Mouse (Mus musculus) lung, embryonic 16.5 days (tissue): ENCODE measurements around the gene Xpc. TPM values are rescaled to one million over a fixed set of nuclear protein-coding genes. Genes with fewer than 3 reads are reported as not detected.

ENCODE experiments used
- ATAC-seq: fragments of 200-750 bp; cut with Nextera tagmentation; 2 replicates; pipeline ENCODE4 v1.8.0; 2017; ENCODE audit warnings: low read depth, mild to moderate bottlenecking, moderate library complexity
- H3K27ac ChIP-seq: fragments of 300-500 bp; sonication (generic); 2 replicates; pipeline ENCODE4 v1.5.1; 2014; ENCODE audit warnings: mild to moderate bottlenecking, control low read depth, low read length
- H3K27me3 ChIP-seq: fragments of 300-500 bp; sonication (generic); 2 replicates; pipeline ENCODE4 v1.6.1; 2014; ENCODE audit warnings: low read depth, low read length, mixed read lengths; ENCODE audit not compliant: control insufficient read depth, insufficient read depth
- H3K36me3 ChIP-seq: fragments of 300-500 bp; sonication (generic); 2 replicates; pipeline ENCODE4 v1.6.1; 2014; ENCODE audit warnings: low read length; ENCODE audit not compliant: control insufficient read depth, insufficient read depth
- H3K4me1 ChIP-seq: fragments of 300-500 bp; sonication (generic); replicated peaks from 2 replicates; pipeline ENCODE4 v1.6.1; 2014; ENCODE audit warnings: low read length, mixed read lengths; ENCODE audit not compliant: control insufficient read depth, insufficient read depth
- H3K4me2 ChIP-seq: fragments of 300-500 bp; sonication (generic); 2 replicates; pipeline ENCODE4 v1.6.1; 2014; ENCODE audit warnings: low read depth, low read length, control low read depth
- H3K4me3 ChIP-seq: fragments of 300-500 bp; sonication (generic); 2 replicates; pipeline ENCODE4 v1.5.1; 2014; ENCODE audit warnings: mild to moderate bottlenecking, low read length, control low read depth
- H3K9ac ChIP-seq: fragments of 300-500 bp; sonication (generic); 2 replicates; pipeline ENCODE4 v1.6.1; 2014; ENCODE audit warnings: low read length, control low read depth
- H3K9me3 ChIP-seq: fragments of 300-500 bp; sonication (generic); 2 replicates; pipeline ENCODE4 v1.6.1; 2016; ENCODE audit warnings: low read length; ENCODE audit not compliant: control insufficient read depth
- WGBS: fragments of 180-500 bp; shearing (Covaris S2); extraction: QIAGEN DNeasy Blood & Tissue Kit; methylation state at CpG from one replicate; pipeline ENCODE4 v1.1.7; 2014; 5-methylcytosine and 5-hydroxymethylcytosine counted together
- polyA plus RNA-seq: library from polyadenylated mRNA; unstranded; fragments of >200 nt; fragmentation: Nextera tagmentation; extraction: Ambion mirVana; gene quantifications from 2 replicates; pipeline ENCODE4 v1.2.1, GENCODE M21; 2015

Gene Xpc
- polyA plus RNA-seq, 1 experiment from 2014 or later = 18.9 TPM

DNA sequence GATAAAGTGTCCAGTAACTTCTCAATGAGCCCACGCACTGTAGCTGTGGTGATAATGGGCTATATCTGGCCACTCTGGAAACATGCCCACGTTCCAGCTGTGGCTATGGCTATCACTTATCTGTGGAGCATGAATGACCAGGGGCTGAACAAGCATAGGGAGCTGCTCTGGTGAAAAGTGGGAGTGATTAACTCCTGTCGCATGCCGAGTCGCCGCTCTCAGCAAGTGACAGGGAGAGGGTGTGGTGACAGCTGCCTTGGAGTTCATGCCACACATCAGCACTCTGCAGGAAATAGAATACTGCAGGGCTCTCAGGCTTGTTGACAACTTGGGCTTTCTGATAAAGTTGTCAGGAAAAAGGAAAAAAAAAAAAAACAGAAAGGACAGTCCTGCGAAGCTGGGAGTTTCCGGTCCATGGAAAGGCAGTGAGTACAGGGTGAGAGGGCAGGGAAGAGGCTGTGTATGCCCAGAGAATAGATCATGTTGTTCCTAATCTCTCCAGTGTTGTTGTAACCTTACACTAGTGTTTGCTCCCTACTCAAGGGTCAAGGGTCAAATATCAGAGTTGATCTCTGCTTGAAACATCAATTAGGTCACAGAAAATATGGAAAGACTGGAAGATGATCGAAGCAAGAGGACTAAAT lies 30.7 kb upstream of the Xpc start:
- Histone ChIP-seq H3K27me3 (no peaks in the 10 kb centered on the region), H3K9ac (no peak overlapping the region; the same call in 1 of the 2 replicates), H3K36me3 (no peaks in the 10 kb centered on the region), H3K4me1 (peaks cover 18% of the 10 kb centered on the region), H3K27ac (peak overlapping the region; percentile 43), H3K4me3 (no peak overlapping the region), H3K9me3 (no peaks in the 10 kb centered on the region), H3K4me2 (no peak overlapping the region)
- WGBS = 16% methylated on average over 9 of the region's 9 CpGs
- peak; percentile 66 for ATAC-seq

DNA sequence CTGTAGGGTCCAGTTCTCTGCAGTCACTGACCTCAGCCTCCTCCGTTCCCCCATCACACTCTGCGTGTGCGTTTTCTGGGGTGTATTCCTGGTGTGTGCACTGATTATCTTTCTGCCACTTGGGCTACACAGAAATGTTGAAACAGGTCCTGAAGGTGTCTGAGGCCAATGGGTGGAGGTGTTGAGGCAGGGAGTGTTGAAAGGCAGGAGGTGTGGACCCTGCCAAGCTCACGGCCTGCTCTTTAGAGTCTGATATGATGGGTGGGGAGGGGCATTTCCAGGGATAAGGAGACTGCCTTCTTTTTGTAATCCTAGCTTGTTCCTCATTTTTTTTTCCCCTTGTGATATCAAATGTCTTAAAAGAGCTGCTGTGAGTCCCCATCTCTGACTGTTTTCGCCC lies 27.4 kb upstream of the Xpc start:
- Histone ChIP-seq H3K27me3 (no peaks in the 10 kb centered on the region), H3K4me1 (peaks cover 10% of the 10 kb centered on the region), H3K36me3 (no peaks in the 10 kb centered on the region), H3K27ac (no peak overlapping the region), H3K4me3 (no peak overlapping the region), H3K9ac (no peak overlapping the region), H3K9me3 (no peaks in the 10 kb centered on the region), H3K4me2 (no peak overlapping the region)
- 79% methylated on average over 5 of the region's 5 CpGs for WGBS
- ATAC-seq = no peak

DNA sequence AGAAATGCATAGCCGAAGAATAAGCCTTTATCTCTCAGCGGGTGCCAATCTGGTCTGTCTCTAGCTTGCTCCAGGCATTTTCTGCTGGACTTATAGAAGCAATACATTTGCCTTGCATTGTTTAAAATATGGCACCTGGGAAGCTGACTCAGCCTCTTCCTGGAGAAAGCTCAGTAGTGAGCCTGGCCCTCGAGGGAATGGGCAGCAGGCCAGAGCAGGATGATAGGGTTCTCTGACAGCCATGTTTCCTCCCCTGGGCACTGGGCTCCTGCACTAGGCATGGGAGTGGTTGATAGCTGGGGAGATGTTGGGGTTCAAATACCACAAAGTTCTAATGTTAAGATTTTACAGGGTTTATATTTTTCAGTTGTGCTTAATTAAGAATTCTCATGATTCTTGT lies 25.6 kb upstream of the Xpc start:
- H3K4me2 ChIP-seq = no peak overlapping the region
- no peak overlapping the region for H3K4me3 ChIP-seq
- no peaks in the 10 kb centered on the region for H3K36me3 ChIP-seq
- H3K4me1 ChIP-seq = peaks cover 4% of the 10 kb centered on the region
- H3K27ac ChIP-seq = no peak overlapping the region
- ATAC-seq = no peak
- H3K27me3 ChIP-seq = no peaks in the 10 kb centered on the region
- no peaks in the 10 kb centered on the region for H3K9me3 ChIP-seq
- H3K9ac ChIP-seq = no peak overlapping the region
- WGBS = 49% methylated on average over 3 of the region's 3 CpGs

DNA sequence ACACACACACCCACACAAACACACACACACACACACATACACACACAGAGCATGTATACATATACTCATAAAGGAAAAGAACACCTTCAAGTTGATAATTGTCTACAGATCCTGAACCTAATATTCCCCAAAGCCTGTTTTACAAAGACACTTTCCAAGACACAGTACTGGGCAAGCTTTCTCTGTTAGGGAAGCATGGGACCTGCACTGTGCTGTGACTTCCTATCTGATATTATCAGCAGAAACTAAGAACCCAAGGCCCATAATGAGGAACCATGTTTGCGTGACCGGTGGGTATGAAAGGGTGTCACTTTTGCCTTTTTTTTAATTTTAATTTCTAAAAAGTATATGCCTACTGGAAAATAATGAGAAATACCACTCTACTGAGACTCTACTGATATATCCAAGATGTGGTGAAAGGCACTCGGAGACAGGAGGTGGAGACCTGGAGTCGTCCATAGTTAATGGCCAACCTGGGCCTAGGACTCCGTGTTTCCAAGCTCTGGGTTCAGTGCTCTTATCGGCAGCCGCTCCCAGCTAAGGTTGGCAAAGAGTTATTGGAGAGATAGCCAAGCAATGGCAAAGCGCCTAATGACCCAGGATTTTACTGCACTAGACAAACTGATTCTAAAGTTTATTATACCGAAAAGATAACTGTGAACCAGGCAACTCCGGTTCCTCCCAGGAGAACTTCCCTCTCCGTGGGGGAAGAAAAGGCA lies 20.5 kb upstream of the Xpc start:
- no peak overlapping the region for H3K27ac ChIP-seq
- H3K9ac ChIP-seq = no peak overlapping the region
- no peak overlapping the region for H3K4me2 ChIP-seq
- no peaks in the 10 kb centered on the region for H3K27me3 ChIP-seq
- H3K36me3 ChIP-seq = no peaks in the 10 kb centered on the region
- no peak overlapping the region for H3K4me3 ChIP-seq
- ATAC-seq = no peak
- peaks cover 14% of the 10 kb centered on the region for H3K4me1 ChIP-seq
- no peaks in the 10 kb centered on the region for H3K9me3 ChIP-seq
- WGBS = 68% methylated on average over 11 of the region's 11 CpGs

DNA sequence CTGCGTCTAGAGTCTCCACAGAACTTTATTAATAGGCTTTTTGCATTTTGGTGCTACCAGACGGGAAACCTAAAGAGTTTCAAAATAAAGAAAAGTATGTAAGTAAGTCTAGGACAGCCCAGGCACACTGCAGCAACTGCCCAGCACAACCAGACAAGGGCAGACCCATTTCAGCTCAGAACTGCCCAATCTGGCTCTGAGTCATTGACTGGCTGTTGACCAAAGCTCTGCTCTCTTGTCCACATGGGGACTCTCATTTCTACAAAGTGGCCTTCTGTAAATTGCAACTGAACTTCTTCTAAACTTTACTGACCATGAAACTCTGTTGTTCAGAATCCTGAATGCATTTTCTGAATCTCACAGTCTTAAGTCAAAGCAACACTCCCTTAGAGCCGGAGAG lies 19.5 kb upstream of the Xpc start:
- no peak overlapping the region for H3K4me2 ChIP-seq
- no peaks in the 10 kb centered on the region for H3K36me3 ChIP-seq
- no peaks in the 10 kb centered on the region for H3K27me3 ChIP-seq
- ATAC-seq = no peak
- H3K9me3 ChIP-seq = no peaks in the 10 kb centered on the region
- H3K27ac ChIP-seq = no peak overlapping the region
- WGBS = 82% methylated on average over 3 of the region's 3 CpGs
- H3K4me1 ChIP-seq = peaks cover 14% of the 10 kb centered on the region
- no peak overlapping the region for H3K9ac ChIP-seq
- no peak overlapping the region for H3K4me3 ChIP-seq

DNA sequence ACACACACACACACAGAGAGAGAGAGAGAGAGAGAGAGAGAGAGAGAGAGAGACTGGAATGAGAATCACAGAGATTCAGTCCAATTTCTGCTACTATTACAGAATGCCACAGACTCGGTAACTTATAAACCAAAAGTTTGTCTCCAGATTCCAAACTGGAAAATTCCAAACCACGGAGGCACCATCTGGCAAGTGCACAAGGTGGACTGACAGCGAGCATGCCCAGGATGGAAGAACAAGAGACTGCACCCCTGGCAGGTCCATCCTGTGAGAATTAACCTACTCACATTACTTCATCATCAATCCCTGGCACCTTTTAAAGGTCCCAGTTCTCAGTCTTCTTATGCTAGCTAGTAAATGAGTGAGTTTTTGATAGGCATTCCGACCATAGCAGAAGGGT lies 18.6 kb upstream of the Xpc start:
- WGBS = 58% methylated on average over 4 of the region's 4 CpGs
- H3K4me3 ChIP-seq = no peak overlapping the region
- no peaks in the 10 kb centered on the region for H3K36me3 ChIP-seq
- no peak overlapping the region for H3K4me2 ChIP-seq
- H3K4me1 ChIP-seq = peaks cover 14% of the 10 kb centered on the region
- H3K9ac ChIP-seq = no peak overlapping the region
- H3K27ac ChIP-seq = no peak overlapping the region
- no peak for ATAC-seq
- no peaks in the 10 kb centered on the region for H3K9me3 ChIP-seq
- no peaks in the 10 kb centered on the region for H3K27me3 ChIP-seq

DNA sequence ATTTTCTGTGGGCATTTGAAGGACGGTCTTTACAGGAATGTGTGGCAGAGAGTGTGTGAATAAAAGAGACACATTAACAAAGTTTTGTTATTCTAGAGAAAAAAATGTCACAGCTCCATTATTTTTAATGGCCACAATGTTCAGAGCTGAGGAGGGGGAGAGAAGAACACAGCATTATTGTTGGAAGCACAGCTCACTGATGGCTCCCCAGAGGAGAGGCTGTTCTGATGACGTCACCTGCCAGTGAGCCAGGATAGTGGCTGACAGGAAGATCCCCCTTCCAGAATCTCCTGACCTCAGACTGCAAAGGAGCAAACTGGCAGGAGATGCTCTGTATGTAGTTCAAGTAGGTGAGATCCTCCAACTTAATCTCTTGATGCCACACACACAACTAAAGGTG lies 18.1 kb upstream of the Xpc start:
- H3K4me2 ChIP-seq = no peak overlapping the region
- H3K4me1 ChIP-seq = peaks cover 14% of the 10 kb centered on the region
- no peak overlapping the region for H3K9ac ChIP-seq
- WGBS = 16% methylated on average over 2 of the region's 2 CpGs
- ATAC-seq = 0 out of 2 replicates have a peak, but pooled peaks have one; percentile 32
- H3K27me3 ChIP-seq = no peaks in the 10 kb centered on the region
- H3K27ac ChIP-seq = no peak overlapping the region
- H3K9me3 ChIP-seq = no peaks in the 10 kb centered on the region
- no peaks in the 10 kb centered on the region for H3K36me3 ChIP-seq
- no peak overlapping the region for H3K4me3 ChIP-seq

DNA sequence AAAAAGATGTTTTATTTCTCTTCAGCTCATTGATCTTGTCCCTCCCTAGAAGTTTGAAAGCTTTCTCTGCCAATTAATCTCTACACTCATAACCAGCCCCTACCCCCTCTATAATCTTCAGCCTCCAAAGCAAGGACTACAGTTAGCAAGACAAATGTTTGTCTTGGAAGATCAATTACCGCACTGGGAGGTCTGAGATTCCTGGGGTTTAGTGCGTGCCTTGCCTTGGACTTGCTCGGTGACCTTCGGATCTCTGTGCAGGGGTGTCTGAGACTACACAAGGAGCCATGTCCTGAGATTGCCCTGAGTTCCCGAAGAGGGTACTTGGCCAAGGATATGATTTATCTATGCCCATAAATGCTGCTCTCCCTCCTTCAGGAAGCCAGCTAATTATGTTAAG lies 17.7 kb upstream of the Xpc start:
- Histone ChIP-seq H3K9me3 (no peaks in the 10 kb centered on the region), H3K27ac (no peak overlapping the region), H3K4me2 (no peak overlapping the region), H3K4me1 (peaks cover 14% of the 10 kb centered on the region), H3K4me3 (no peak overlapping the region), H3K9ac (no peak overlapping the region), H3K36me3 (no peaks in the 10 kb centered on the region), H3K27me3 (no peaks in the 10 kb centered on the region)
- peak; percentile 72 for ATAC-seq
- 14% methylated on average over 5 of the region's 5 CpGs for WGBS

DNA sequence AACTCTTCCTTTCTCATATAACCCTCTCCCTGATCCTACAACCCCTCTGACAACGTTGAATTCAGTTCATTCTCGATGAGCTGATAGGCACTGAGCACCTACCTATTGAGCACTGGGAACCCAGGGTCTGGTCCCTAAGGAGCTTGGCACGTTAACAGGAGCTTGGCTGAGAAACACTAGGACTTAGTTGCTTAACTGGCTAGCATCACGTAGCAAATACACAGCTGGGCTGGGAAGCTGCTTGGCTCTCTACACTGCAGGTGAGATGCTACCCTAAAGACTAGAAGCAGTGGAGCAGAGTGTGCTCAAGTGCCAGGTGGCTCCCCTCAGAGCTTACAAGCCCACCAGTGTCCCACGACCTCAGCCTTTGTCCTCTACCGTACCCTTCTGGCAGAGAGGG lies 17.0 kb upstream of the Xpc start:
- Histone ChIP-seq H3K27ac (peak overlapping the region; percentile 22), H3K27me3 (no peaks in the 10 kb centered on the region), H3K4me3 (no peak overlapping the region), H3K4me2 (no peak overlapping the region), H3K9me3 (no peaks in the 10 kb centered on the region), H3K36me3 (no peaks in the 10 kb centered on the region), H3K4me1 (peaks cover 14% of the 10 kb centered on the region), H3K9ac (no peak overlapping the region)
- peak; percentile 24; the same call in 1 of the 2 replicates for ATAC-seq
- WGBS = 35% methylated on average over 6 of the region's 6 CpGs
